Mouse (Mus musculus) heart, postnatal 25 days (tissue): ENCODE data around the gene Adtrp. TPM values are rescaled to one million over a fixed set of nuclear protein-coding genes. Genes with fewer than 3 reads are reported as not detected.

Experiments
- DNase-seq: peaks from one replicate; pipeline ENCODE4 v3.0.0; 2022; ENCODE audit warnings: low spot score
- intact Hi-C: fragments of 180-260 bp; cut with DNase I; formaldehyde crosslinking; loops from one replicate; pipeline ENCODE4 v1.15.1; 2025
- total RNA-seq, 2 experiments: library from RNA; stranded (reverse); gene quantifications; 2 replicates each; pipeline ENCODE4 v1.2.3; 2021

Adtrp gene
- total RNA-seq, 2 experiments from 2014 or later: 0.98 to 0.99 TPM

DNA sequence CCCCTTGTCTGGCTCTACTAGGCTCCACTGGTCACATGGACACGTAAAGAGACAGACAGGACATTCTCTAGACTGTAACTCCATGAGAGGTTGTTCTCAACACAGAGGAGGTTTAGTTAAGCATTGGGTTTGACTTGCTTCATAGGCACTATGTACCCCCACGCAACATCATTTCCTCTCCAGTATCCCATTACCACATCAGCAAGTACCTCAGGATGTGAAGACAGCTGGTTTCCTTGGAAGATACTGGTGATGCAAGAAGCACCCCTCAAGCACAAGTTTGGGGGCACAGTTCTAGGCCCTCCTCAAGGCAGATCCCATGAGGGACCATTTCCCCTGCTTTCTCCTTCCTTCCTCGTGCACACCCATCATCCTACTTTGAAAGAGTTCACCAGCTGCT lies 60.8 kb downstream of the Adtrp start:
- intact Hi-C loops: no loop called here
- DNase-seq: no peak

DNA sequence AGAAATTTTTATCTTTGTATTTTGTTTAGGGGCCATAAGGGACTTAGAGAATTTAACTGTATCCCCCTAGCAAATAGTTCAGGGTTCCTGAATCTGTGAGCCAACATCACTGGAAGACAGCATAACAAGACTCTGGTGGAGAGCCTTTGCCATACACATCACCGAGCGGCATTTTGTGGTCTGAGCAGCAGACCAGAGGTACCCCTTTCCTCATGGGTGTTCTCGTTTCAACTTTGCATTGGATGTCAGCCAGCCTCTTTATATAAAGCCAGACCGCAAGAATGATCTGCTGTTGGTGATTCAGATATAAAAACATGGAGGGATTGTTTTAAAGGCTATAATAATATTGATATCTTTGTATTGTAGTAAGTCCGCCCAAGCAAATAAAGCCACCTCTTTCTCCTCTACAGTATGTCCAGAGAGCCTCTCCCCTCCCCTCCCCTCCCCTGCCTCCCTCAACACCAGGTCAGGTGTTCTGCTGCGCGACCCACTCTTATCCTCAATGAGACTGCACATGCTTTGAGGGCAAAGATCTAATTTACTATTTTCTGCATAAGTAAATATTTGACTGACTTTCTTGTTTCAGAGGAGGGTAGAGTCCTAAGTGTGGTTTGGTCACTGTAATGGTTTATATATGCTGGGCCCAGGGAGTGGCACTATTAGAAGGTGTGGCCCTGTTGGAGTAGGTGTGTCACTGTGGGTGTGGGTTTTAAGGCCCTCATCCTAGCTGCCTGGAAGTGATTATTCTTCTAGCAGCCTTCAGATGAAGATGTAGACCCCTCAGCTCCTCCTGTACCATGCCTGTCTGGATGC lies 62.4 kb downstream of the Adtrp start:
- no peak for DNase-seq
- intact Hi-C loops: no loop called here

- DNase-seq: no peak
- intact Hi-C loops: no loop called here
These were observed 67.2 kb downstream of the Adtrp start for GRCm38 (mm10) chr13:41780296-41780695.

- intact Hi-C loops: no loop called here
- DNase-seq: no peak
These were observed 67.8 kb downstream of the Adtrp start for GRCm38 (mm10) chr13:41779603-41780180.

- DNase-seq: no peak
- intact Hi-C loops: no loop called here
These were observed 73.6 kb downstream of the Adtrp start for GRCm38 (mm10) chr13:41773812-41774376.

GRCm38 (mm10) chr13:41771061-41771460 lies 76.4 kb downstream of the Adtrp start:
- intact Hi-C loops: no loop called here
- DNase-seq: no peak

DNA sequence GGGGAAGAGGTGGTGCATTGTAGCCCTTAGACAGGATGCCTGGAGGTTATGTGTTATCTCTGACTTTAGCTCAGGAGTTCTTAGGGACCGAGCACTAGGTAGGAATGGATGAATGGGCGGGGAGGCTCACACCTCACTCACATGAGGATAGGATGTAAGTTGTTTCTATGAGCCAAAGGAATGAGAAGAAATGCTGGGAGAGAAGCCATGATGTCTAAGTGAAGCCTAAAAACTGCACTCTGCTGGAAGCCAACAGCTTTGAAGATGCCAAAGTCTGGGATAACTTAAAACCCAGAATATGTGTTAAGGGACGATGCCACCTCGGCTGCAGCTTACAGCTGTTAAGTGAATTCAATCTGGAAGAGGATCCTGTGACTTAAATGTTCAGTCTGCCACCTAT lies 79.5 kb downstream of the Adtrp start:
- no peak for DNase-seq
- intact Hi-C loops: no loop called here

DNA sequence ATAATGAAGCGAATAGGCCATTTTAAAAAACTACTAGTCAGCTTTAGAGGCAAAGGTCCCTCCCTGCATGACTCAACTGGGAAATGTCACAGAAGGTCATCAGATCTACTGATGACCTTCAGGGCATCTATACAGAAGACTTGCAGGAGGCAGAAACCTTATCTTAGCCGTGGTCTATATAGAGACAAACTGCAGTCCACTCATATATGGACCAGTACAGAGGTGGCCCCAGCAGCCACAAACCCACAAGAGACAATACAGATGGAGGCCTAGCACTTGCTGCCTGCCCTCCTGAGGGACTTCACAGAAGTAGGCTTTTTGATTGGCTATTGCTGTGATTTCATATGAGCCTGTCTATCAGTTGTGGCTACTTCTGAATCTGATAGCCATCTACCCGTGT lies 85.5 kb downstream of the Adtrp start:
- intact Hi-C loops: no loop called here
- DNase-seq: no peak

DNA sequence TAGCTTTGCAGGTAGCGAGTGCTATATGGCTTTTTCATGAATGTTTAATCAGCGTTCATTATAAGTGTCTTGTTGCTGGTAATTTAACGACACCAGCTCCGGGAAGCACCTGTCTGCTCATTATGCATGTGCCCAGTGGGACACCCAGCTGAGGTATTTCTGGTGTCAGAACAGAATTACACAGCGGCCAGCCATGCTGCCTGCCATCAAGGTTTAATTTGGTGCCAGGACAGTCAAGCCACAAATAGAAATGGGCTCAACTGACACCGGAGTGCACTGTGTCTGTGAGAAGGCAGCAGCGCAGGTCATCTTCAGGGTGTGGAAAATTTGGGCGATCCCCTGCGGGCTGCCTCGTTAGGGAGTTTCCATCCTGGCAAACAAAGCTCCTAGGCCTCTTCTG lies 87.0 kb downstream of the Adtrp start:
- DNase-seq: no peak
- intact Hi-C loops: no loop called here

DNA sequence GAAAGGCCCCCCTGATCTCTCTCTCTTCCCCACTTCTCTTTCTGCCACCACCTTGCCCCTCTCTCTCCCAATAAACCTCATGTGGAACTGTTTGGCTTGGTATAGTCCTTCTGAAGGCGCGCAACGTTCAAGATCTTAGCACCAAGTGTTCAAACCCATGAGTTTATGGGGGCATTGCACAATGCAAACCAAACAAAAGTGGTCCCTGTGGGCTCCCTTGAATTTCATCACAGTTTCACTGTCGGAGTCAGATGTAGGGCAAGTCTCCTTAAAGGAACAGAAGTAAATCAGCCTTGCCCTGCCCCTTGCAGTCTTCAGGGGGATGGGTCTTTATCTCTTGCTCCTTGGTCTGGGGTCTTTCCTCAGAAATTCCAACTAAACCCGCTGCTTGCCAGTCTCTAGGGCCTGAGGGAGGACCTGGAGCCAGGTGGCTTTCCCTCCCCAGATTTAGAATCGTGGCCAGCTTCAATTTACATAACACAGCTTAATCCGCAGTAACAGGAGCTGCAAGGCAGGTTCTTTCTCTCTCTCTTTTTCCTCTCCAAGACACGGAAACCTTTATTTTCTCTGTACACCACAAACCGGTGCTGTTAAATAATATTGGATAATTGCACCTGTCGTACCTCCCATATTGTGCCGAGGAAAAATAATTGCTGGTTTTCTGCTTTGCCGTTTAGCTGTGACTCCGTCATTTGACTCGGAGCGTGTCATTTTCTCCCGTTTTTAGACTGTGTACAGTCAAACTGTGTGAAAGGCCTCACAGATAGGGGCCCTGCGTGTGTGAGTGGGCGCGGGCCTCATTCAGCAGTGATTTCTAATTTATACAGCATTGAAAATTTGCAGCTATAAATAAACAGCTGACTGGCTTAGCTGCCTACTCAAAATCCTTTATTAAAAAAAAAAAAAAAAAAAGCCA lies 88.7 kb downstream of the Adtrp start:
- intact Hi-C loops: no loop called here
- no peak for DNase-seq

DNA sequence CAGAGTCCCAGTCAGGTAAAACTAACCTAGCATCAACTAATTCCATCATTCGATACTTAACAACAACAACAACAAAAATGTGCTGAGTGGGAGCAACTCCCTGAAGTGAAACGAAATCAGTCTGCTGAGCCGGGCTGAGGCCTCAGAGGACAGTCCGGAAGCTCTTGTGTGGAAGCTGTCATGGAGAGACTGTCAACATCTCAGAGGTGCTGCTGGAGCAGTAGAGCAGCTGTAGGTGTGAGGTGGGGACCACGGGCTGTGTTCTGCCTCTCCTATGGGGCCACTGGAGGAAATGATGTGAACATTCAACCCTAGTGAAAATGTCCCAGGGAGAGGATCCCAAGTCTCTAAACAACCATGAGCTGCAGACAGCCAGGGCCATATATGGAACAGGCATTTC lies 94.4 kb downstream of the Adtrp start:
- intact Hi-C loops: no loop called here
- no peak for DNase-seq

DNA sequence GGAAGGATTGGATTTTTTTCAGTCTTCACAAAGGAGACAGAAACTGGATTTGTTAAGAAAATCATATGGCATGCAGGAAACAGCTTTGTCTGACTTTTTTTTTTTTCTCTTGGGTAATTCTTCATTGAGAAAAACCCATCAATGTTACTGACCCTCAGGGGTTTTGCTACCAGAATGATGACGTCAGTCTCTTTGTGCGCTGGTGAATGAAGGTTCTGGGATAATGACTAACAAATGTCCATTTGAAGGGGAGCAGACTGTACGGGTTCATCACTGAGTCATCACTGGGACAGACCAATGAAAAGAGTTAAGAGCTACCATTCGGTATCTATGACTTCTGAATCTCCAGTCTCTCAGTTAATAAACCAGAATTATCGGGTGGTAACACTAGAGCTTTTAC lies 97.0 kb downstream of the Adtrp start:
- intact Hi-C loops: no loop called here
- DNase-seq: no peak

DNA sequence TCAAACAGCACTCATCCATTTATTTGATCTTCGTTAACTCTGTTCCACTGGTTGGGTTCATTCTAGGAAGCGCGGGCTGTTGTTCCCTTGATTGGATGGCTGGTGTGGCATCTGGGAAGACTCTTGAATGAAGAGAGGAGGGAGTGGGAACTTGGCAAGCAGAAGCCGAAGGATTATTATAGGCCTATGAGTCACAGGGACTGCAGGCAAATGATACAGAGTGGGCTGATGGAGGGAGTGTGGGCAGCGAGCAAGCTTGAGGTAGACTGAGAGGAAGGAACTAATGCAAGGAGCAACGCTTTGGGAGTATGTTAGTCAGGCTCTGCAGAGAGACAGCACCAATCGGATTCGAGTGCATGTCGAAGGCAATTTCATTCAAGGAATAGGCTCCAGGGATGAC lies 98.6 kb downstream of the Adtrp start:
- intact Hi-C loops: loop anchor here (2.0 to 10.0 kb wide), 2 partner anchors 300 to 396 kb away; no protein-coding TSS in a partner anchor
- no peak for DNase-seq

- intact Hi-C loops: loop anchor here (2.0 to 10.0 kb wide), 2 partner anchors 301 to 397 kb away; no protein-coding TSS in a partner anchor
- no peak for DNase-seq
These were observed 99.8 kb downstream of the Adtrp start for GRCm38 (mm10) chr13:41747691-41748090.

GRCm38 (mm10) chr13:41746971-41747615 lies 100.4 kb downstream of the Adtrp start:
- no peak for DNase-seq
- intact Hi-C loops: loop anchor here (10.0 kb wide), 1 partner anchor 398 kb away; no protein-coding TSS in a partner anchor

DNA sequence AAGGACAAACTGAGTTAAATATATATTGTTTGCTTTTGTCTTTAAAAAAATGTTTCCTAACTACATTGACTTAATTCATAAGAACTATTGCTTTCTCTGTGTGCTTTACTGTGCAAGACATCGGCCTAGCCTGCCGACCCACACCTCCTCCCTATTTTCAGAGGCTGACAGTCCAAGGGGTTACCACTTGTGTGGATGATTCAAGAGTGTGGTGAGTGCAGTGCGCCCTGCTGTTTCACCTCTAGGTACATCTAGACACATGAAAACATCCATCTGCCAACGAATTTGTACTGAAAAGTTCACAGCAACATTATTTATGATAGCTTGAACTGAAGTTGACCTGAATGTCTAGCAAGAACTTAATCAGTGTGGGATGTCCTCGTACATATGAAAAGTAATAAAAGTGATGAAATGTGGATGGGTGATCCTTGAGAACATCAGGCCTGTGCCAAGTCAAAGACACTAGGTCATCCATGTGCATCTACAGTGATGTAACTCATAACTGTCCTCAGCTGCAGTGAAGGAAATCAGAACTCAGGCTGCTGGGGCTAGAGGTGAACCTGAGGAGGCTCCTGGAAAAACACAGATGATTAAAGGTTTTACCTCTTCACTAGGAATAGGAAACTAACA lies 106.9 kb downstream of the Adtrp start:
- DNase-seq: no peak
- intact Hi-C loops: loop anchor here (10.0 kb wide), 1 partner anchor 404 kb away; no protein-coding TSS in a partner anchor

GRCm38 (mm10) chr13:41737628-41738309 lies 109.7 kb downstream of the Adtrp start:
- no peak for DNase-seq
- intact Hi-C loops: no loop called here

GRCm38 (mm10) chr13:41729660-41730059 lies 117.8 kb downstream of the Adtrp start:
- DNase-seq: no peak
- intact Hi-C loops: no loop called here

GRCm38 (mm10) chr13:41727803-41728202 lies 119.7 kb downstream of the Adtrp start:
- DNase-seq: no peak
- intact Hi-C loops: no loop called here
